Mouse (Mus musculus) C2C12 (cell line): ENCODE results near the gene Dmkn.

ENCODE experiments used
- CTCF ChIP-seq: IDR thresholded peaks from one replicate; pipeline ENCODE4 v1.5.1; 2011; ENCODE audit not compliant: control insufficient read depth, insufficient read depth, insufficient read length
- FOSL1 ChIP-seq: IDR thresholded peaks from one replicate; pipeline ENCODE4 v1.8.0; 2011; ENCODE audit warnings: mild to moderate bottlenecking, low read length; ENCODE audit not compliant: poor library complexity, insufficient read depth, severe bottlenecking
- MAX ChIP-seq: IDR thresholded peaks from one replicate; pipeline ENCODE4 v1.6.1; 2011; ENCODE audit warnings: mild to moderate bottlenecking, control low read depth
- MYOD1 ChIP-seq: IDR thresholded peaks from one replicate; pipeline ENCODE4 v1.6.1; 2011; ENCODE audit warnings: low read depth; ENCODE audit not compliant: control insufficient read depth, insufficient read length
- MYOG ChIP-seq: IDR thresholded peaks from one replicate; pipeline ENCODE4 v1.6.1; 2011; ENCODE audit not compliant: control insufficient read depth, insufficient read length; ENCODE audit errors: extremely low read depth
- USF1 ChIP-seq: IDR thresholded peaks from one replicate; pipeline ENCODE4 v1.6.1; 2011; ENCODE audit warnings: low read depth, mild to moderate bottlenecking, control low read depth, moderate library complexity

DNA sequence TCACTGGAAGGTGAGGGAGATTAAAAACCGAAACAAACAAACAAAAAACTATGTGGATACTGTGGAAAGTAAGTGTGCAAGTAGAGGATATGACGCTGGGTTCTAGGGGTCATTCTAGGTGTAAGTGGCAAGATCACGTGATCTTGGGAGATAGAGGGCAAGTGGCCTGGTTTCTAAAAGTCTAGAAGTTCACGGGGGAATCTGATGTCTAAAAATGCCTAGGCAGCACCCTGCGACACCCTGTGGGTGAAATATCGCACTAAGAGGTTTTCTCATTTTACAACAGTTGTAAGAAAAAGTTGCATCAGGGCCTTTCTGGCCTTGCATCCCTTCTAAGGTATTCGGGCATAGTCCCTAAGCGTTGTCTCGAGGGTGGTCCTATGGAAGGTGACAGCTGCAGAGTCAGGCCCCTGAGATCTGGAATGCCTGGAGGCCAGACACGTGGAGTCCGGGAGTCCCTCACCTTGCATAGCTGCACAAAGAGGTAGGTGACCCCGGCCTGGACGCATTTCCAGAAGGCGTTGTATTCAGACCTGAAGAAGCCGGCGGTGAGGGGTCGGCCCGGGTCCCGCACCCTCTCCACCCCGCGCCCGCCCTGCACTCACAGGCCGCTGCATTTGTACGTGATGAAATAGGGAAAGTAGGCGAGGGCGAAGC lies 34.7 kb upstream of the Dmkn start:
- TF ChIP-seq CTCF (no peak), USF1 (peak; percentile 70), MAX (no peak), MYOD1 (no peak), FOSL1 (no peak), MYOG (no peak)
